In the genomic region with DNA sequence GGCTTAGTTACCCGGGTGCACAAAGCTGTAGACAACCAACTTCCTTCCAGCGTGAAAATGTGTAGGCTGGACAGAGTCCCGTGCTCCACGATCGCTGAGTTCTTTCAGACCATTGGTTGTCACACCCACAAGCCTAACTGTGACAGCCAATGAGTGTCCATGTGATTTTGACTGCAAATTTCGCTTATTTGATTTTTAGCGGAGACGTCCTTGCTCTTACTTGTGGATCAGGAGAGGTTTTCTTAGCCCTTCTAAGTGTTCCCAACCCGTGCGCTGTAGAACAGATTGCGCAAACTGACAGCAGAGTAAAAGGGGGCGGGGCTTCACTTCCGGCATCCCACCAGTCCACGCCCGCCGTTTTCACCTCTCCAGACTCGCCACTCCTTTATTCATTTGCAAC, we compare ENCODE assay signal across 8 mouse cellular contexts. TPM values are rescaled to one million over a fixed set of nuclear protein-coding genes. Genes with fewer than 3 reads are reported as not detected.
A peak's percentile ranks its signal among the peaks of the same experiment; 100 is the strongest.
DNase-seq lines count a peak whose midpoint lies in the region; ATAC-seq lines count a peak whose summit lies in the region.

No protein-coding gene starts in this region.

- 3% methylated on average over 17 of the region's 17 CpGs for whole genome bisulfite sequencing in heart, embryonic 10.5 days
- 8% methylated on average over 17 of the region's 17 CpGs for WGBS in kidney, embryonic 16.5 days
- 3% methylated on average over 17 of the region's 17 CpGs for WGBS in stomach, embryonic 14.5 days

- peaks cover 39% of the 10 kb centered on the region for H3K4me1 ChIP-seq in heart, embryonic 10.5 days
- peaks cover 15% of the 10 kb centered on the region for H3K4me1 ChIP-seq in kidney, embryonic 16.5 days (ENCODE audit: insufficient read depth, low read length)
- no peaks in the 10 kb centered on the region for H3K4me1 ChIP-seq in stomach, embryonic 14.5 days (ENCODE audit: control insufficient read depth, insufficient read depth, low read length)

- H3K9ac ChIP-seq in kidney, embryonic 16.5 days (replicated peaks; ENCODE audit: low read length), result no peak overlapping the region
- no peak overlapping the region for H3K9ac ChIP-seq in stomach, embryonic 14.5 days (replicated peaks; ENCODE audit: low read depth, low read length)

- peak overlapping the region; percentile 55 for H3K4me2 ChIP-seq in kidney, embryonic 16.5 days (replicated peaks; ENCODE audit: low read depth, low read length)
- peak overlapping the region; percentile 45 for H3K4me2 ChIP-seq in stomach, embryonic 14.5 days (replicated peaks; ENCODE audit: low read depth, low read length)

- no peak overlapping the region for H3K27ac ChIP-seq in heart, embryonic 10.5 days
- no peak overlapping the region for H3K27ac ChIP-seq in kidney, embryonic 16.5 days (ENCODE audit: low read length)
- no peak overlapping the region for H3K27ac ChIP-seq in stomach, embryonic 14.5 days (ENCODE audit: low read length)

- peaks cover 37% of the 10 kb centered on the region for H3K27me3 ChIP-seq in heart, embryonic 10.5 days (ENCODE audit: insufficient read depth, poor library complexity, severe bottlenecking)
- H3K27me3 ChIP-seq in kidney, embryonic 16.5 days (ENCODE audit: insufficient read depth, low read length), result peaks cover 16% of the 10 kb centered on the region; the same call in 1 of the 2 replicates
- H3K27me3 ChIP-seq in stomach, embryonic 14.5 days (ENCODE audit: control insufficient read depth, insufficient read depth, low read length), result peaks cover 5% of the 10 kb centered on the region; the same call in 1 of the 2 replicates

- H3K4me3 ChIP-seq in heart, embryonic 10.5 days, result peak overlapping the region; percentile 56
- peak overlapping the region; percentile 26 for H3K4me3 ChIP-seq in kidney, embryonic 16.5 days (ENCODE audit: low read length)
- H3K4me3 ChIP-seq in stomach, embryonic 14.5 days (ENCODE audit: low read depth, low read length), result peak overlapping the region; percentile 11; the same call in 1 of the 2 replicates

- intact Hi-C loops in left cerebral cortex, postnatal 36 days (cut with DNase I), result no loop called here

- no peaks in the 10 kb centered on the region for H3K36me3 ChIP-seq in heart, embryonic 10.5 days
- H3K36me3 ChIP-seq in kidney, embryonic 16.5 days (ENCODE audit: insufficient read depth, low read length), result no peaks in the 10 kb centered on the region
- H3K36me3 ChIP-seq in stomach, embryonic 14.5 days (ENCODE audit: control insufficient read depth, insufficient read depth, low read length), result no peaks in the 10 kb centered on the region

- ATAC-seq in kidney, embryonic 16.5 days (ENCODE audit: low FRiP score, low TSS enrichment), result no peak; the same call in 1 of the 2 replicates
- ATAC-seq in stomach, embryonic 14.5 days (ENCODE audit: insufficient number of reproducible peaks, insufficient read depth, low FRiP score, low read depth), result no peak; the same call in 1 of the 2 replicates

- peak; percentile 57 to 58 for DNase-seq in cerebellum, postnatal 10 days
- DNase-seq in cerebellum, postnatal 4 days (ENCODE audit: low spot score in 2 of 2), result no peak
- DNase-seq in adrenal gland, postnatal 10 days, result peak; percentile 55
- peak; percentile 77 for DNase-seq in heart, embryonic 10.5 days (ENCODE audit: low spot score)
- DNase-seq in lung, postnatal 14 days, result peak; percentile 70
- no peak for DNase-seq in left cerebral cortex, postnatal 36 days (ENCODE audit: low spot score in 2 of 2)

- no peaks in the 10 kb centered on the region for H3K9me3 ChIP-seq in heart, embryonic 10.5 days
- no peaks in the 10 kb centered on the region for H3K9me3 ChIP-seq in kidney, embryonic 16.5 days (ENCODE audit: low read length)
- H3K9me3 ChIP-seq in stomach, embryonic 14.5 days (ENCODE audit: control insufficient read depth, low read depth, low read length), result no peaks in the 10 kb centered on the region

RNA-seq across cellular contexts. Expression of a gene that starts 4.6 kb away (rescaled TPM):
- 10 to 100 TPM in 1 of 2 experiments, 1 to 10 TPM in 1; 6.3 to 15.8 TPM for total RNA-seq in adrenal gland, postnatal 10 days (2021)
- polyA plus RNA-seq in heart, embryonic 10.5 days (2016; fragmentation: Nextera tagmentation; extraction: Ambion mirVana), result 3.1 and 4.6 TPM in 2 replicates
- polyA plus RNA-seq in kidney, embryonic 16.5 days (2015; fragmentation: Nextera tagmentation; extraction: Ambion mirVana), result 16.2 and 17.1 TPM in 2 replicates
- 49.9 and 50.9 TPM in 2 replicates for polyA plus RNA-seq in stomach, embryonic 14.5 days (2014; fragmentation: Nextera tagmentation; extraction: Ambion mirVana)
- under 1 TPM in 1 of 2 experiments, not detected in 1; 0.20 TPM for total RNA-seq in left cerebral cortex, postnatal 36 days (2021)

RNA-seq across cellular contexts. Expression of a gene that starts 45.5 kb away (rescaled TPM):
- total RNA-seq in adrenal gland, postnatal 10 days (2021), result not detected
- polyA plus RNA-seq in heart, embryonic 10.5 days (2016; fragmentation: Nextera tagmentation; extraction: Ambion mirVana), result 0.35 TPM in 1 of 2 replicates, not detected in the other
- polyA plus RNA-seq in kidney, embryonic 16.5 days (2015; fragmentation: Nextera tagmentation; extraction: Ambion mirVana), result 0.25 TPM in 1 of 2 replicates, not detected in the other
- polyA plus RNA-seq in stomach, embryonic 14.5 days (2014; fragmentation: Nextera tagmentation; extraction: Ambion mirVana), result not detected in 2 replicates
- total RNA-seq in left cerebral cortex, postnatal 36 days (2021), result under 1 TPM in 1 of 2 experiments, not detected in 1; 0.35 TPM

RNA-seq across cellular contexts. Expression of a gene that starts 45.5 kb away (rescaled TPM):
- 10 to 100 TPM; 75.0 to 75.3 TPM for total RNA-seq in adrenal gland, postnatal 10 days (2021)
- 62.6 and 67.0 TPM in 2 replicates for polyA plus RNA-seq in heart, embryonic 10.5 days (2016; fragmentation: Nextera tagmentation; extraction: Ambion mirVana)
- polyA plus RNA-seq in kidney, embryonic 16.5 days (2015; fragmentation: Nextera tagmentation; extraction: Ambion mirVana), result 43.2 and 49.6 TPM in 2 replicates
- polyA plus RNA-seq in stomach, embryonic 14.5 days (2014; fragmentation: Nextera tagmentation; extraction: Ambion mirVana), result 65.5 and 70.1 TPM in 2 replicates
- total RNA-seq in left cerebral cortex, postnatal 36 days (2021), result 100 to 1,000 TPM; 729 to 811 TPM

Comparison
In these comparisons a context has a peak if more than half of its experiments do, and no peak if none do; other contexts are left out.
1. DNase-seq: peak in cerebellum, postnatal 10 days (2 of 2), adrenal gland, postnatal 10 days (single experiment), heart, embryonic 10.5 days (single experiment) and lung, postnatal 14 days (single experiment); none in cerebellum, postnatal 4 days (0 of 2) and left cerebral cortex, postnatal 36 days (0 of 2).
2. Peak in every context shown above with its lines, with median percentiles within 50 percentile points of each other: H3K4me3 ChIP-seq.